In the genomic region with DNA sequence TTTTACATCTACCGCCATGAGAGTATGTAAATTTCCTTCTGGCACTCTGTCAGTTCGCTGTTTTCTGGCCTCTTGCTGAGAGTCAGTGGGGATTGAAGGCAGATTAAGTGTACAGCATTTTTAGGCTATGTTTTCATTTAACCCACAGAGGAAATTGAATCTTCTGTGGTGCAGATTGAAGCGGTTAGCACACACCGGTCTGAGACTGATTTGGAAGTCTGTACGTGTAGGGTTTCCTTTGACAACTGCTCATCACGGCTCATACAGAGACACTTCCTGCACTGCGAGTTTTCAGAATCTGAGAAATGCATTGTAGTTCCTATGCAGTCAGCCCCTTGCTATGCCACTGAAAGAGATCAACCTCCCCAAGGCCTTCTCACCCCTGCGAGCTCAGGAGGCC, we compare ENCODE assay signal across 12 mouse cellular contexts.
DNase-seq lines count a peak whose midpoint lies in the region; ATAC-seq lines count a peak whose summit lies in the region.
"Had no signal": no experiment of that assay in that cellular context is flagged by ENCODE, and none has a peak within 500 bp of the region (broad histone marks: within the 10 kb centered on the region; RNA-seq: fewer than 3 reads in every experiment).

No protein-coding gene starts in this region.

- ATAC-seq in liver, embryonic 11.5 days (replicated peaks; ENCODE audit: low FRiP score) = no peak
- peak; percentile 60 for ATAC-seq in activated CD4-positive, CD25-positive, alpha-beta regulatory T cell, adult 4 months
- ATAC-seq in forebrain, embryonic 15.5 days (replicated peaks) = no peak
- no peak for ATAC-seq in frontal cortex, adult (ENCODE audit: low TSS enrichment)

- no peak overlapping the region for H3K9ac ChIP-seq in liver, embryonic 11.5 days (ENCODE audit: low read depth, low read length)
- H3K9ac ChIP-seq in forebrain, embryonic 15.5 days (replicated peaks) = no peak overlapping the region
- H3K9ac ChIP-seq: hindbrain, embryonic 15.5 days had no signal

- H3K4me3 ChIP-seq in liver, embryonic 11.5 days (ENCODE audit: low read depth, low read length) = no peak overlapping the region
- H3K4me3 ChIP-seq in forebrain, embryonic 15.5 days = no peak overlapping the region
- H3K4me3 ChIP-seq: hindbrain, embryonic 15.5 days had no signal

- DNase-seq in liver, embryonic 11.5 days (ENCODE audit: low spot score) = no peak
- DNase-seq in liver = no peak
- peak; percentile 88 for DNase-seq in induced T-regulatory cell, adult 2 months (ENCODE audit: low read depth)
- peak; percentile 30 to 42 for DNase-seq in thymus, postnatal 10 days (ENCODE audit: low spot score in 2 of 2)
- DNase-seq: heart, adult 18-20 months; lung, adult 2 months had no signal

- no peak overlapping the region; the same call in 1 of the 2 replicates for H3K4me2 ChIP-seq in liver, embryonic 11.5 days
- H3K4me2 ChIP-seq in forebrain, embryonic 15.5 days (replicated peaks) = no peak overlapping the region
- H3K4me2 ChIP-seq: hindbrain, embryonic 15.5 days had no signal

- no peaks in the 10 kb centered on the region for H3K36me3 ChIP-seq in liver, embryonic 11.5 days (ENCODE audit: control insufficient read depth, insufficient read depth, low read length)
- no peaks in the 10 kb centered on the region for H3K36me3 ChIP-seq in forebrain, embryonic 15.5 days
- H3K36me3 ChIP-seq: G1E; hindbrain, embryonic 15.5 days had no signal

- H3K27ac ChIP-seq in liver, embryonic 11.5 days (ENCODE audit: low read depth, low read length) = peak overlapping the region; percentile 66; the same call in 1 of the 2 replicates
- no peak overlapping the region; the same call in 1 of the 2 replicates for H3K27ac ChIP-seq in forebrain, embryonic 15.5 days (replicated peaks)
- H3K27ac ChIP-seq: hindbrain, embryonic 15.5 days; kidney, postnatal 0 days had no signal

- H3K4me1 ChIP-seq in liver, embryonic 11.5 days (replicated peaks; ENCODE audit: control insufficient read depth, insufficient read depth, low read length) = peaks cover 50% of the 10 kb centered on the region
- peaks cover 33% of the 10 kb centered on the region for H3K4me1 ChIP-seq in forebrain, embryonic 15.5 days

- H3K9me3 ChIP-seq in liver, embryonic 11.5 days (ENCODE audit: control insufficient read depth, low read length) = no peaks in the 10 kb centered on the region
- H3K9me3 ChIP-seq in forebrain, embryonic 15.5 days = no peaks in the 10 kb centered on the region
- H3K9me3 ChIP-seq: G1E; hindbrain, embryonic 15.5 days had no signal

- H3K27me3 ChIP-seq in liver, embryonic 11.5 days (replicated peaks; ENCODE audit: control insufficient read depth, insufficient read depth, low read length) = no peaks in the 10 kb centered on the region
- no peaks in the 10 kb centered on the region for H3K27me3 ChIP-seq in forebrain, embryonic 15.5 days
- H3K27me3 ChIP-seq: hindbrain, embryonic 15.5 days had no signal

- WGBS in liver, embryonic 11.5 days = 57% methylated on average over 8 of the region's 8 CpGs
- WGBS in forebrain, embryonic 15.5 days = 56% methylated on average over 8 of the region's 8 CpGs

Comparison
In these comparisons a context has a peak if more than half of its experiments do, and no peak if none do; other contexts are left out.
1. DNase-seq: peak in induced T-regulatory cell, adult 2 months (single experiment) and thymus, postnatal 10 days (2 of 2); none in liver, embryonic 11.5 days (single experiment) and liver (single experiment).